Mouse (Mus musculus) embryo, embryonic 10.5 days (tissue): Measurements from ENCODE around the gene Adprhl2.

Experiments
- DNase-seq: peaks from one replicate; pipeline ENCODE4 v3.0.0-alpha.2; 2015; ENCODE audit warnings: low spot score

Adprhl2 gene

GRCm38 (mm10) chr4:126321111-126321853 lies at the start of gene Adprhl2:
Gene Adprhl2, minus strand, starts transcription at chr4:126321703.
- DNase-seq, result peak; percentile 97

GRCm38 (mm10) chr4:126360069-126360468 lies 38.6 kb upstream of the Adprhl2 start:
- DNase-seq, result no peak

- DNase-seq, result no peak
Measured at GRCm38 (mm10) chr4:126343451-126343850, 21.9 kb upstream of the Adprhl2 start.

- no peak for DNase-seq
Measured at GRCm38 (mm10) chr4:126339461-126339860, 18.0 kb upstream of the Adprhl2 start.

GRCm38 (mm10) chr4:126332358-126332757 lies 10.9 kb upstream of the Adprhl2 start:
- peak; percentile 35 for DNase-seq

GRCm38 (mm10) chr4:126331751-126332150 lies 10.2 kb upstream of the Adprhl2 start:
- DNase-seq, result no peak

- DNase-seq, result no peak
Measured at GRCm38 (mm10) chr4:126330295-126330694, 8.8 kb upstream of the Adprhl2 start.

GRCm38 (mm10) chr4:126326036-126326435 lies 4.5 kb upstream of the Adprhl2 start:
- no peak for DNase-seq

- DNase-seq, result no peak
Measured at GRCm38 (mm10) chr4:126325281-126325861, 3.9 kb upstream of the Adprhl2 start, which contains the start of gene Tekt2. Gene Tekt2, minus strand, starts transcription at chr4:126325688.

GRCm38 (mm10) chr4:126324861-126325260 lies 3.4 kb upstream of the Adprhl2 start:
- DNase-seq, result no peak

GRCm38 (mm10) chr4:126322646-126323045 lies 1.1 kb upstream of the Adprhl2 start:
- no peak for DNase-seq

- no peak for DNase-seq
Measured at GRCm38 (mm10) chr4:126321854-126322511, 480 bp upstream of the Adprhl2 start.

GRCm38 (mm10) chr4:126319806-126320205 lies 1.7 kb downstream of the Adprhl2 start:
- DNase-seq, result no peak

GRCm38 (mm10) chr4:126316443-126317040 lies 5.0 kb downstream of the Adprhl2 start:
- DNase-seq, result no peak

GRCm38 (mm10) chr4:126315931-126316330 lies 5.6 kb downstream of the Adprhl2 start:
- DNase-seq, result no peak

GRCm38 (mm10) chr4:126314393-126314792 lies 7.1 kb downstream of the Adprhl2 start:
- DNase-seq, result peak; percentile 44

- no peak for DNase-seq
Measured at GRCm38 (mm10) chr4:126313202-126313601, 8.3 kb downstream of the Adprhl2 start.

- no peak for DNase-seq
Measured at GRCm38 (mm10) chr4:126311566-126312200, 9.8 kb downstream of the Adprhl2 start.

GRCm38 (mm10) chr4:126310344-126310743 lies 11.2 kb downstream of the Adprhl2 start:
- no peak for DNase-seq

- peak; percentile 95 for DNase-seq
Measured at GRCm38 (mm10) chr4:126309922-126310309, 11.6 kb downstream of the Adprhl2 start.

- DNase-seq, result no peak
Measured at GRCm38 (mm10) chr4:126309211-126309921, 12.1 kb downstream of the Adprhl2 start.
